Mouse (Mus musculus) liver, adult 2 months (tissue): ENCODE data around the gene Ccdc177.

Experiments
- CTCF ChIP-seq: fragments of 200-500 bp; IDR thresholded peaks from 2 replicates; pipeline ENCODE4 v1.5.1; 2011; ENCODE audit warnings: low read depth, low read length, control low read depth
- POLR2A ChIP-seq: fragments of 200-500 bp; IDR thresholded peaks from 2 replicates; pipeline ENCODE4 v1.6.1; 2011; ENCODE audit warnings: low read length, control low read depth; ENCODE audit not compliant: insufficient read depth; ENCODE audit errors: extremely low read depth

DNA sequence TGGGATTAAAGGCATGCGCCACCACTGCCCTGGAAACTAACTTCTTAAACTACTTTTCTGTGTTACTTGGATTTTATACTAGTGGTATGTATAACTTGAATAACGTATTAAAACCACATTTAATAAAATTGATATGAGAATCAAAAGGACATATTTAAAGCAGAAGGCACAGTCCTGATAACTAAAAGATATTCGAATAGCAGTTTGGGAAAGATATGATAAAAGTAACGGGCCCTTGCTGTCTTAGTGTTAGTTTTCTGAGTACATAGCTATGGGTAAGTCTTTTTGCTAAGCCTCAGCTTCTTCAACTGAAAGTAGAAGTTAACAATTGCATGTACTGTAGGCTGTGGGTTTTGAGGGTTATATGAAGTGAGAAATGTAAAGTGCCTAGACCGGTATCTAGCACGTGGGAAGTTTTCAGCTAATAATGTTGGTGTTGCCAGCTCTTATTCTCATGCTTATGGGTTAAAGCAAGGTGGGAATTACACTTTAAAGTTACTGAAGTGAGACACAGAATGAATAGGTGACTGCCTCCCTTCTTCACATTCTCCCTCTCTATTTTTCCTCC is 44.5 kb upstream of the Ccdc177 start:
- TF ChIP-seq CTCF (no peak), POLR2A (no peak)
